Mouse (Mus musculus): Measurements from ENCODE around the gene Ostc.

GRCm38 (mm10) chr3:130684276-130685013 is 24.8 kb downstream of the Ostc start:
- TF ChIP-seq CTCF (IDR thresholded peaks at IDR 0.05; ENCODE audit: borderline replicate concordance, insufficient read depth, low read length) (no peak), POLR2A (IDR thresholded peaks at IDR 0.05; ENCODE audit: low read depth, low read length) (no peak)
